Mouse (Mus musculus) neural tube, embryonic 15.5 days (tissue): ENCODE data around the gene Vwa1. TPM values are rescaled to one million over a fixed set of nuclear protein-coding genes. Genes with fewer than 3 reads are reported as not detected.
A peak's percentile ranks its signal among the peaks of the same experiment; 100 is the strongest.
"Not testable (repeated sequence)": the region's sequence is repeated elsewhere in the genome, so short reads cannot be mapped to it uniquely, and the experiment has no call there.

Source experiments
- ATAC-seq: fragments of 200-750 bp; cut with Nextera tagmentation; 2 replicates; pipeline ENCODE4 v1.8.0; 2017; ENCODE audit warnings: mild to moderate bottlenecking, moderate TSS enrichment, moderate library complexity; ENCODE audit not compliant: low FRiP score
- H3K27ac ChIP-seq: fragments of 300-500 bp; sonication (generic); replicated peaks from 2 replicates; pipeline ENCODE4 v1.5.1; 2015; ENCODE audit warnings: mild to moderate bottlenecking, inconsistent platforms
- H3K27me3 ChIP-seq: fragments of 300-500 bp; sonication (generic); replicated peaks from 2 replicates; pipeline ENCODE4 v1.6.1; 2015; ENCODE audit warnings: inconsistent platforms
- H3K36me3 ChIP-seq: fragments of 300-500 bp; sonication (generic); 2 replicates; pipeline ENCODE4 v1.6.1; 2015; ENCODE audit warnings: inconsistent platforms
- H3K4me1 ChIP-seq: fragments of 300-500 bp; sonication (generic); 2 replicates; pipeline ENCODE4 v1.6.1; 2015; ENCODE audit warnings: inconsistent platforms
- H3K4me2 ChIP-seq: fragments of 300-500 bp; sonication (generic); 2 replicates; pipeline ENCODE4 v1.6.1; 2015; ENCODE audit warnings: inconsistent platforms, mild to moderate bottlenecking, moderate library complexity
- H3K4me3 ChIP-seq: fragments of 300-500 bp; sonication (generic); replicated peaks from 2 replicates; pipeline ENCODE4 v1.5.1; 2015; ENCODE audit warnings: mild to moderate bottlenecking, inconsistent platforms
- H3K9ac ChIP-seq: fragments of 300-500 bp; sonication (generic); replicated peaks from 2 replicates; pipeline ENCODE4 v1.6.1; 2015; ENCODE audit warnings: mild to moderate bottlenecking, inconsistent platforms
- H3K9me3 ChIP-seq: fragments of 300-500 bp; sonication (generic); replicated peaks from 2 replicates; pipeline ENCODE4 v1.6.1; 2016; ENCODE audit warnings: inconsistent platforms
- WGBS: fragments of 180-500 bp; shearing (Covaris S2); methylation state at CpG from one replicate; pipeline ENCODE4 v1.1.7; 2015; ENCODE audit warnings: mixed read lengths; 5-methylcytosine and 5-hydroxymethylcytosine counted together
- polyA plus RNA-seq: library from polyadenylated mRNA; unstranded; fragments of >200 nt; fragmentation: Nextera tagmentation; extraction: Ambion mirVana; gene quantifications from 2 replicates; pipeline ENCODE4 v1.2.1, GENCODE M21; 2015

Gene Vwa1
- polyA plus RNA-seq, 1 experiment from 2014 or later = 30.0 TPM

- peaks cover 2% of the 10 kb centered on the region for H3K36me3 ChIP-seq
- peaks cover 31% of the 10 kb centered on the region for H3K4me1 ChIP-seq
- 3% methylated on average over 28 of the region's 28 CpGs for WGBS
- H3K27ac ChIP-seq = peak overlapping the region; percentile 23
- H3K4me2 ChIP-seq = peak overlapping the region; percentile 99
- H3K9ac ChIP-seq = peak overlapping the region; percentile 63
- no peaks in the 10 kb centered on the region for H3K9me3 ChIP-seq
- no peaks in the 10 kb centered on the region for H3K27me3 ChIP-seq
- ATAC-seq = no peak; the same call in 1 of the 2 replicates
- H3K4me3 ChIP-seq = peak overlapping the region; percentile 82
Observed at GRCm38 (mm10) chr4:155761356-155762099, 13.0 kb downstream of the Vwa1 start.

DNA sequence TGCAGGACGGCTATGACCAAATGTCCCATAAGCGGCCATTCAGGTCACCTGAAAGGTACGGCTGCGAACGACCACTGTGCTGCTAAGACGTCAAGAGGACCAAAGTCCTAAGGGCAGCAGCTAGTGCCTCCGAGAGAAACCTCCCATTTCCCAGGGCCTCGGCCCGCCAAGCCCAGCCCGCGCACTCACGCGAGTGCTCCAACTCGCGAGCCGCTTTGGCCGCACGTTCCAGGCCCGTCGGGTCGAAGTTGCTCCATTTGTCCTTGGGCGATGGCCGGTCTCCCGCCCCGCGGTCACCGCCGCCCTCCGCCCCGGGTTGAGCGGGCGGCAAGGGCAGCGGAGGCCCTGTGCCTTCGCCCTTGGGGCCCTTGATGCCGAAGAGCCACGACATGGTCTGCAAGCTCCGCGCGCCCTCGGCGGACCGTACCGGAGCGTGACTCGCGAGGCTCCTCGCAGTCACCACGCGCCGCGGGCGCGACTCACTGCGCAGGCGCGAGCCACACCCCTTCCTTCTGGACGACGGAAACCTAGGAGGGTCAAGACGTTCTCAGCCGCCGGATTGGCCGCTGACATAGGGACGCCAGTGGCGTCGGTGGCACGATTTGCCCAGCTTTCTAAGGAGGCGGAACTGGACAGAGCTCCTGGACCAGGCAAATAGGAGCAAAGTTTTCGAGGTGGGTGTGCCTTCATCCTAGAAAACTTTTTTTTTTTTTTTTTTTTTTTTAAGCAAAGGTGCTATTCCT lies 13.7 kb downstream of the Vwa1 start, which contains the start of gene Atad3a:
Atad3a (minus strand) TSS at position 481 of the 743 bp plus-strand sequence.
- H3K4me2 ChIP-seq = peak within 1 kb of the TSS; percentile 99
- H3K4me1 ChIP-seq = peaks cover 31% of the 10 kb centered on the region
- H3K4me3 ChIP-seq = peak within 1 kb of the TSS; percentile 82
- H3K9ac ChIP-seq = peak within 1 kb of the TSS; percentile 78
- peaks cover 9% of the 10 kb centered on the region for H3K36me3 ChIP-seq
- peak; percentile 95 for ATAC-seq
- WGBS = under 1% methylated on average over 67 of the region's 68 CpGs
- no peaks in the 10 kb centered on the region for H3K9me3 ChIP-seq
- H3K27ac ChIP-seq = peak within 1 kb of the TSS; percentile 77
- H3K27me3 ChIP-seq = no peaks in the 10 kb centered on the region

GRCm38 (mm10) chr4:155759862-155760612 lies 14.5 kb downstream of the Vwa1 start:
- ATAC-seq = peak; percentile 20
- H3K27me3 ChIP-seq = no peaks in the 10 kb centered on the region
- no peaks in the 10 kb centered on the region for H3K9me3 ChIP-seq
- H3K36me3 ChIP-seq = peaks cover 17% of the 10 kb centered on the region
- peaks cover 31% of the 10 kb centered on the region for H3K4me1 ChIP-seq
- no peak overlapping the region for H3K27ac ChIP-seq
- peak overlapping the region; percentile 82 for H3K4me3 ChIP-seq
- peak overlapping the region; percentile 78 for H3K9ac ChIP-seq
- 4% methylated on average over 10 of the region's 10 CpGs for WGBS
- peak overlapping the region; percentile 99 for H3K4me2 ChIP-seq

GRCm38 (mm10) chr4:155757011-155757410 lies 17.5 kb downstream of the Vwa1 start:
- Histone ChIP-seq H3K4me2 (no peak overlapping the region), H3K36me3 (peaks cover 44% of the 10 kb centered on the region), H3K9me3 (no peaks in the 10 kb centered on the region), H3K27ac (no peak overlapping the region), H3K27me3 (no peaks in the 10 kb centered on the region), H3K9ac (no peak overlapping the region), H3K4me1 (peaks cover 31% of the 10 kb centered on the region), H3K4me3 (no peak overlapping the region)
- ATAC-seq = no peak
- WGBS = 90% methylated on average over 12 of the region's 12 CpGs

DNA sequence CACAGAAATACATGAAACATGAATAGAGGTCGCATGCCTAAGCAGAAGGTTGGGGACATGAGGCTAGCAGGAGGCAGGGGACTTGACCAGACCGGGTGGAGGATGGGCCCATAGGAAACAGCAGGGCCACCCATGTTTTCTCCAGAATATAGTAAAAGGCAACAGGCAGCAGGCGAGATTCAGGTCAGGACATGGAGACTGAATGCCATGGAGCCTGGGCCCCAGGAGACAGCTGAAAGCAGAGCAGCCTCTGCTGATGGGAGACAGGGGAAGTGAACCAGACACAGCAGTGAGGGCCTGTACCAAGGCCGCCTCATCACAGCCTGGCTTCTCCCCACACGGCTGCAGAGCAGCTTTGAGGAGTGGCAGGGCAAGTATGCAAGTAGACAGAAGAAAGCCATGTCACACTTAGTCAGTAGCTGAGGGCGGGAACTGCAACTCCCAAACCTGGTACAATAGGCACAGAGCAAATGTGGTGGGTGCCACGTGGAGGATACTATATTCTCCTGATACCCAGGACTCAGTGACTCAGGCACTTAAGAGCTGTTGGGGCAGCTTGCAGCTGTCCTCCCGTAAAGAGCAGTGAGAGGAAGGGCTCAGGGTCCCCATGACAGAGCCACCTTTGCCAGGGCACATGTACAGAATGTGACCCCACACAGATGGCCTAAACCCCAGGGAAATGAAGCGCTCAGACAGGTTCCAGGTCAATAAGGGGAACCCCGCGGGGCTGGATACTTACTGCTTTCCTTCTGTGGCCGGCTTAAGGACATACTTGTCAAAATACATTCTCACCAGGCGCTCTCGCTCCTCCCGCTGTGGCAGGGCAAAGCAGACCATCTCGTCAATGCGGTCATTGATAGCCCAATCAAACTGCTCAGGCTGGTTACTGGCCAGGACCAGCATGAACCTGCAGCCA lies 27.7 kb downstream of the Vwa1 start:
- H3K9me3 ChIP-seq = no peaks in the 10 kb centered on the region
- H3K9ac ChIP-seq = no peak overlapping the region
- no peak for ATAC-seq
- no peak overlapping the region for H3K4me2 ChIP-seq
- no peaks in the 10 kb centered on the region for H3K4me1 ChIP-seq
- WGBS = 91% methylated on average over 17 of the region's 17 CpGs
- H3K27me3 ChIP-seq = no peaks in the 10 kb centered on the region
- peaks cover 96% of the 10 kb centered on the region for H3K36me3 ChIP-seq
- H3K4me3 ChIP-seq = no peak overlapping the region
- no peak overlapping the region for H3K27ac ChIP-seq

DNA sequence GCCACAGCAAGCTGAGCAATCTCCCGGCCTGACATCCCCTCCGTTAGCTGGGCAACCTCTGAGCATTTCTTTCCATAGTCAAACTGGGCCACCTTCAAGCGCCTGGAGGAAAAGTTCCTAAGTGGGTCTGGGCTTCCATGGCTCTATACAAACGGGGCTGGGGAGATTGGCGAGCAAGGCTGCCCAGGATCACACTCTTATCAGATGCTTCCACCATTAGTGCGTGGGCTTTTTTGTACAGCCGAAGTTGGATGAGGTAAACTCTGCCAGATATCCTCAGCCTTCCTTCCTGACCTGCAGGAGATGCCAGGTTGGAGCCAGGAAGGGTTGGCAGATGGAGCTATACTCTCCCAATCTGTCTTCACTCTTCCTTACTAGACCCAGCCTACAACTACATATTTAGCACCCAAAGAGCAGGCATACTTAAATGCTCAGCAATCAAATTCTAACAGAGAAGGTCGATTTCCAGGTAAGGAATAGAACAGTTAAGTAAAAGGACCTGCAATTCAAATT lies 28.4 kb downstream of the Vwa1 start:
- Histone ChIP-seq H3K4me1 (no peaks in the 10 kb centered on the region), H3K27ac (no peak overlapping the region), H3K9me3 (no peaks in the 10 kb centered on the region), H3K9ac (no peak overlapping the region), H3K4me2 (no peak overlapping the region), H3K4me3 (no peak overlapping the region), H3K27me3 (no peaks in the 10 kb centered on the region), H3K36me3 (peaks cover 96% of the 10 kb centered on the region)
- no peak for ATAC-seq
- 93% methylated on average over 8 of the region's 8 CpGs for WGBS

DNA sequence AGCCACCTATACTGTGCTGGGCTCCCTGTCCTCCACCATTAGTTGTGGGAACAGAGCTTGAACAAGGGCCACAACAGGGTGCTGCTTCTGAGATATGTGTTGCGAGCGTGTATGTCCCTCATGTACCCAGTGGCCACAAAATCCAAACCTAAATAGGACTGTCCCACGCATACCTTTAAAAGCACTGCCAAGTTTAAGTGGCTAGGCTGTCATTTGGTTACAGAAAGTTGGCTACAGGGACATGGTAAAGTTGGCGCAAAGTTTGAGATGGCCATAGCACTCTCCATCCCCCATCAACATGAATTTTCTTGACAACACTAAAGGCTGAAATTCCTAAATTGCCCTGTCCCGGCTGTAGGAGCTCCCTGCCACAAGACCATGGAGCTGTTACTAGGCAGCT lies 29.4 kb downstream of the Vwa1 start:
- no peaks in the 10 kb centered on the region for H3K4me1 ChIP-seq
- H3K36me3 ChIP-seq = peaks cover 96% of the 10 kb centered on the region
- H3K27ac ChIP-seq = no peak overlapping the region
- H3K9me3 ChIP-seq = no peaks in the 10 kb centered on the region
- ATAC-seq = no peak
- no peak overlapping the region for H3K4me2 ChIP-seq
- WGBS = 92% methylated on average over 5 of the region's 5 CpGs
- no peak overlapping the region for H3K9ac ChIP-seq
- no peak overlapping the region for H3K4me3 ChIP-seq
- H3K27me3 ChIP-seq = no peaks in the 10 kb centered on the region

DNA sequence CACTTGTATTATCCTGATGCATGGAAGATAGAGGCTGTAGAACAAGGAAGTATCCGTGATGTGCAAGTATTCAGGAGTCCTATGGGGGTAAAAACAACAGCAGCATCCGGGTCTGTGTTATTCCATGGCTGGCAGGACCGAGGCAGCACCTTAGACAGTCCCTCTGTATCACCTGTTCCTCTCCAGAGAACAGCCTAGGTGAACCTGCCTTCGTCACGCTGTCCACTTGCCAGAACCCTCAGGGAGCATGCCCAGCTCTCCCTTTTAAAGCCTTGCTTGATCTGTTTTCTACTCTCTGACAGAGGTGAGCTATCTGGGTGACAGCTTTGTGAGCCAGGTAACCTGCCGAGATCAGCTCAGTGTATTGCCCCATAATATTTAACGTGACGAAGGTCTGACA lies 30.0 kb downstream of the Vwa1 start:
- Histone ChIP-seq H3K27ac (no peak overlapping the region), H3K4me2 (no peak overlapping the region), H3K9me3 (no peaks in the 10 kb centered on the region), H3K36me3 (peaks cover 96% of the 10 kb centered on the region), H3K27me3 (no peaks in the 10 kb centered on the region), H3K9ac (no peak overlapping the region), H3K4me1 (peaks cover 4% of the 10 kb centered on the region; the same call in 1 of the 2 replicates), H3K4me3 (no peak overlapping the region)
- ATAC-seq = no peak
- WGBS = 95% methylated on average over 8 of the region's 8 CpGs

DNA sequence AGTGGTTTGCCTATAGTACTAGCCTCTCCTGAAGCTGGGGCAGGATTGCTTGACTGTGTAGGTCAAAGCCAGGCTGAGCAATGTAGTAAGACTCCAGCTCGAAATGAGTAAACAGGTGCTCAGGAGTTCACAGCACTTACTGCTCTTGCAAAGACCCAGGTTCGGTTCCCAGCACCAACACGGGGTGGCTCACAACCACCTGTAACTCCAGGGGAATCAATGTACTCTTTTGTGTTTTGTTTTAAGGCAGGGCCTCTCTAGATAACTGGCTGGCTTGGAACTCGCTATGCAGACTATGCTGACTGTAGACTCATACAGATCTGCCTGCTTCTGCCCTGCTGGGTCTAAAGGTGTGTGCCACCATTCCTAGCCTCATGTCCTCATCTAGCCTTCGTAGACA lies 31.8 kb downstream of the Vwa1 start:
- no peak overlapping the region for H3K4me3 ChIP-seq
- ATAC-seq = no peak
- no peaks in the 10 kb centered on the region for H3K9me3 ChIP-seq
- H3K4me1 ChIP-seq = peaks cover 9% of the 10 kb centered on the region; the same call in 1 of the 2 replicates
- no peak overlapping the region for H3K27ac ChIP-seq
- H3K9ac ChIP-seq = no peak overlapping the region
- WGBS = 92% methylated on average over 5 of the region's 5 CpGs
- H3K36me3 ChIP-seq = peaks cover 90% of the 10 kb centered on the region
- no peaks in the 10 kb centered on the region for H3K27me3 ChIP-seq
- no peak overlapping the region for H3K4me2 ChIP-seq

- not testable (repeated sequence) for H3K4me2 ChIP-seq, H3K4me3 ChIP-seq, ATAC-seq, H3K9me3 ChIP-seq, H3K9ac ChIP-seq, H3K27me3 ChIP-seq, H3K27ac ChIP-seq
- Histone ChIP-seq H3K4me1 (peaks cover 29% of the 10 kb centered on the region), H3K36me3 (peaks cover 82% of the 10 kb centered on the region)
- WGBS = 92% methylated on average over 10 of the region's 10 CpGs
Observed at GRCm38 (mm10) chr4:155740681-155741080, 33.8 kb downstream of the Vwa1 start.
